Mouse (Mus musculus) stomach, postnatal 0 days (tissue): ENCODE measurements around the gene Chka. TPM values are rescaled to one million over a fixed set of nuclear protein-coding genes. Genes with fewer than 3 reads are reported as not detected.

Experiments
- ATAC-seq: fragments of 200-750 bp; cut with Nextera tagmentation; 2 replicates; pipeline ENCODE4 v1.8.0; 2017; ENCODE audit not compliant: low FRiP score, low TSS enrichment
- DNase-seq: peaks from one replicate; pipeline ENCODE4 v3.0.0-alpha.2; 2016; ENCODE audit warnings: low spot score
- H3K27ac ChIP-seq: fragments of 300-500 bp; sonication (generic); replicated peaks from 2 replicates; pipeline ENCODE4 v1.5.1; 2014; ENCODE audit warnings: mild to moderate bottlenecking, control low read depth
- H3K27me3 ChIP-seq: fragments of 300-500 bp; sonication (generic); 2 replicates; pipeline ENCODE4 v1.6.1; 2014; ENCODE audit warnings: low read length; ENCODE audit not compliant: control insufficient read depth, insufficient read depth
- H3K36me3 ChIP-seq: fragments of 300-500 bp; sonication (generic); 2 replicates; pipeline ENCODE4 v1.6.1; 2014; ENCODE audit warnings: low read length, mixed read lengths; ENCODE audit not compliant: control insufficient read depth, insufficient read depth
- H3K4me1 ChIP-seq: fragments of 300-500 bp; sonication (generic); replicated peaks from 2 replicates; pipeline ENCODE4 v1.6.1; 2014; ENCODE audit warnings: antibody characterized with exemption; ENCODE audit not compliant: control insufficient read depth, insufficient read depth
- H3K4me2 ChIP-seq: fragments of 300-500 bp; sonication (generic); replicated peaks from 2 replicates; pipeline ENCODE4 v1.6.1; 2014; ENCODE audit warnings: low read depth, mild to moderate bottlenecking, control low read depth, moderate library complexity
- H3K4me3 ChIP-seq: fragments of 300-500 bp; sonication (generic); 2 replicates; pipeline ENCODE4 v1.5.1; 2014; ENCODE audit warnings: low read depth, low read length, control low read depth
- H3K9ac ChIP-seq: fragments of 300-500 bp; sonication (generic); 2 replicates; pipeline ENCODE4 v1.6.1; 2014; ENCODE audit warnings: mild to moderate bottlenecking, low read length, control low read depth, mixed read lengths
- H3K9me3 ChIP-seq: fragments of 300-500 bp; sonication (generic); 2 replicates; pipeline ENCODE4 v1.6.1; 2016; ENCODE audit warnings: low read length; ENCODE audit not compliant: control insufficient read depth
- CTCF ChIP-seq: IDR thresholded peaks from 2 replicates; pipeline ENCODE4 v1.5.1; 2016; ENCODE audit warnings: antibody characterized with exemption, low read depth, mild to moderate bottlenecking, moderate library complexity
- EP300 ChIP-seq: optimal IDR thresholded peaks from 2 replicates; pipeline ENCODE3; 2016; ENCODE audit warnings: antibody characterized with exemption
- WGBS: fragments of 180-500 bp; shearing (Covaris S2); extraction: QIAGEN DNeasy Blood & Tissue Kit; methylation state at CpG from one replicate; pipeline ENCODE4 v1.1.7; 2014; 5-methylcytosine and 5-hydroxymethylcytosine counted together
- polyA plus RNA-seq: library from polyadenylated mRNA; unstranded; fragments of >200 nt; fragmentation: Nextera tagmentation; extraction: Ambion mirVana; gene quantifications from 2 replicates; pipeline ENCODE4 v1.2.1, GENCODE M21; 2015

Gene Chka
- polyA plus RNA-seq, 1 experiment from 2014 or later: 21.2 TPM

DNA sequence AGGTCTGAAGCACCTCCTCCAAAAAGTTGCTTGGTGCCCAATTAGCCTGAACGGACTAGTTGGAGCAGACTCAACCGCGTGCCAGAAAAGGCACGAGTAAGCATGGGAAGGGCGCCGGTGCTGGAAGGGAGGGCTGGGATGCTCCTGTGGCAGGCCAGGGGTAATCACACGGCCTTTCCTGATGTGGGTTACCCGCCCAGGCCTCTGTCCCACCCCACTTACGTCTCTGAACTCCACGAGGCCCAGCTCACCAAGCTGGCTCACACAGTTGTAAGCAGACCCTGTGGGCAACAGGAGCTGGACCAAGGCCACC is 52.7 kb downstream of the Chka start:
- H3K9me3 ChIP-seq: no peaks in the 10 kb centered on the region
- no peak overlapping the region for H3K27ac ChIP-seq
- H3K36me3 ChIP-seq: peaks cover 28% of the 10 kb centered on the region
- no peak overlapping the region for H3K9ac ChIP-seq
- peaks cover 14% of the 10 kb centered on the region; the same call in 1 of the 2 replicates for H3K4me1 ChIP-seq
- H3K4me3 ChIP-seq: no peak overlapping the region
- DNase-seq (no peak), ATAC-seq (no peak)
- peak overlapping the region; percentile 81 for H3K4me2 ChIP-seq
- H3K27me3 ChIP-seq: no peaks in the 10 kb centered on the region
- TF ChIP-seq CTCF: no peak
- no peak for TF ChIP-seq EP300
- WGBS: 73% methylated on average over 10 of the region's 10 CpGs

DNA sequence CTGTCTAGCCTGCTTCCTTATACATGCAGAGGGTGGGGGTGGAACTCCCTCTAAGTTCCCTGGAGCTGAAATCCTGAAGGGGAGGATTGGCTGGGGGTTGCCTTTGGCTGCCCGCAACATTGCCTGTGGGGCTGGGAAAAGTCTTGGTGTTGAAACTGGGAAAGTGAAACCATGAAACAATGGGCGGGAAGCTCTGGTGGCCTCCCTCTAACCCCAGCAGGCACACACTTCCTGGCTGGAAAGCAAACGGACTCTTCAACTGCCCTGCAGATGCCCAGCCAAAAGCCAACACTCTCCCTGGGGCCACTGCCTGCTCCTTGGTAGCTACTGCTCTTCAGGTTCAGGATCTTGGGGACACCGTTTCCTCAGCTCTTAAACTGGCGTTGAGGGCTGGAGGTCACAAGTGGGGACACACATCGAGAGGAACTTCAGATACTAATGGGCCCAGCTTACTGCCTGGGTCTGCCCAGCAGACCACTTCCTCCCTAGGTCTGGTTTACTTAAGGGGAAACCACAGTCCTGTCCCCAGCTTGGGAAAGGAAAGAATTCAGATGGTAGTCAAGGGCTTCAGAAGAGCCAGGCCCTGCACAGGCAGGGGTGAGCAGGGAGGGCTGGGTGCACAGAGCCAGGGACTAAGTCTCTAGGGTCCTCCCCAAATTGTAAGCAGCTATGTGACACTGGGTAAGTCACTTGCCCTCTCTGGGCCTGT is 53.8 kb downstream of the Chka start:
- Histone ChIP-seq H3K36me3 (peaks cover 34% of the 10 kb centered on the region), H3K9me3 (no peaks in the 10 kb centered on the region), H3K27ac (peak overlapping the region; percentile 88), H3K27me3 (no peaks in the 10 kb centered on the region), H3K4me2 (peak overlapping the region; percentile 81), H3K4me1 (peaks cover 14% of the 10 kb centered on the region; the same call in 1 of the 2 replicates), H3K9ac (peak overlapping the region; percentile 58), H3K4me3 (peak overlapping the region; percentile 64)
- whole genome bisulfite sequencing: 27% methylated on average over 6 of the region's 6 CpGs
- TF ChIP-seq CTCF (no peak), EP300 (no peak)
- peak; percentile 68 for DNase-seq
- peak; percentile 19; the same call in 1 of the 2 replicates for ATAC-seq

DNA sequence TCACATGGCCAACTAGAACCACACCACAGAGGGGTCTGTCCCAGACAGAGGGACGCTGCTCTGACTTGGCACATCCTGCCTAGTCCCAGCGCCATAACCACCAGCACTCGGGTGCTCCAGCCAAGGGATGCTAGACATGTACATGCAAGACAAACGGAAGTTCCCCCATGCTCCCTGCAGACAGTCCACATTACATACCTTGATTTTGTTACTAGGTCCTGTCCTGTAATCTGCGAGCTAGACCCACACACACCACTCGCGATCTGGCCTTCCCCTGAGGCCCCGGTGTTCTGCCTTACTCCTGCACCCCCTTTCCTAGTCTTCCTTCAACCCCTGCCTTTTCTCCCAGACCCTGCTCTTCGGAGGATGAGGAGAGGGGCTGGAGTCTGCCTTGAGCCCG is 54.8 kb downstream of the Chka start:
- DNase-seq (no peak), ATAC-seq (no peak)
- Histone ChIP-seq H3K36me3 (peaks cover 34% of the 10 kb centered on the region), H3K27ac (peak overlapping the region; percentile 75), H3K4me2 (peak overlapping the region; percentile 81), H3K27me3 (no peaks in the 10 kb centered on the region), H3K4me3 (peak overlapping the region; percentile 64), H3K4me1 (peaks cover 14% of the 10 kb centered on the region; the same call in 1 of the 2 replicates), H3K9me3 (no peaks in the 10 kb centered on the region), H3K9ac (peak overlapping the region; percentile 74)
- 24% methylated on average over 10 of the region's 10 CpGs for WGBS
- TF ChIP-seq CTCF: no peak
- no peak for TF ChIP-seq EP300

DNA sequence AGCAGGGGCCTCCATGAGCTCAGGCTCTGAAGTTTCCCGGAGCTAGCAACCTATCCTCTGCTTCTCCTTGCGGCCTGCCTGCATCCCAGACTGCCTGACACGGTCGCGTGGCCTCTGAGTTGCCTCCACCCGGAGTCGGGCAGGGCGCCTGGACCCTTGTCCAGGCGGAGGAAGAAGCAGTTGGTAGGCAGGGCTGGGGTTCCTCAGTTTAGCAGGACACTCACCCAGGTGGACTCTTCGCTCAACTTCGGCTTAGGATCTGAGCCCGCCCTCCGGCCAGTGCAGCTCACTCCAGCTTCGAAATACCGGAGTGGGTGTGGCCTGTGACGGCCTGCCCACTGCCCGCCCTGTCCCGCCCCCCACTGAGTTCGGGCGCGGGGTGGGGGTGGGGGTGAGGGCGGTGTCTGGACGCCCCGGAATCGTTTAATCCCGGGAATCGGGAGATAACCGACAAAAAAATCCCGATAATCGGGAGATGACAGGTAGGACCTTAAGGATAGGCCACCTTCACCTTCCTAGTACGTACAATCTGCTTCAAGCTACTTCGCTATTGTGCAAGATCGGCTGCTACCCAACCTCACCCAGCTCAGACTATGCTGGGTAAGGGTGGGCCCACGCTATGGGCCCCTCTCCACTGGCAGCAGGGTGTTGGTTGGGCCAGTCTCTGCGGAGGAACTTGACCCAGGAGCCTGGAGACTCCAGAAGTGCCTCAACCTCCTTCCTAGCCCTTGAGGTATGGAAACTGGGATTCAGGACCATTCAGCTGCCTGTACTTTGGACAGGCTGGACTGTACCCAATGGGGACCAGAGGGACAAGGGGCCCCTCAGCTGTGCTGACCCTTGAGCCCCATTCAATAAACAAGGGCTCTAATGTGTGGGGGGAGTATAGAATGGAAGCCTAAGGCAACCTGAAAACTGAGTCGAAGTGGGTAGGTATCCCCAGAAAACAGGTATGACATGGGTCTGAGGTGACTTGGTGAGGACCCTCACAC is 55.5 kb downstream of the Chka start, which contains the start of gene Tcirg1:
Gene Tcirg1 (minus strand): TSS at position 339 of the 992 bp plus-strand sequence.
- TF ChIP-seq EP300: no peak
- no peak for TF ChIP-seq CTCF
- H3K4me2 ChIP-seq: peak within 1 kb of the TSS; percentile 81
- no peaks in the 10 kb centered on the region for H3K9me3 ChIP-seq
- H3K9ac ChIP-seq: peak within 1 kb of the TSS; percentile 74
- ATAC-seq (peak; percentile 83), DNase-seq (peak; percentile 86)
- peaks cover 14% of the 10 kb centered on the region; the same call in 1 of the 2 replicates for H3K4me1 ChIP-seq
- no peaks in the 10 kb centered on the region for H3K27me3 ChIP-seq
- peaks cover 27% of the 10 kb centered on the region for H3K36me3 ChIP-seq
- H3K27ac ChIP-seq: peak within 1 kb of the TSS; percentile 75
- WGBS: 2% methylated on average over 36 of the region's 36 CpGs
- peak within 1 kb of the TSS; percentile 64 for H3K4me3 ChIP-seq

DNA sequence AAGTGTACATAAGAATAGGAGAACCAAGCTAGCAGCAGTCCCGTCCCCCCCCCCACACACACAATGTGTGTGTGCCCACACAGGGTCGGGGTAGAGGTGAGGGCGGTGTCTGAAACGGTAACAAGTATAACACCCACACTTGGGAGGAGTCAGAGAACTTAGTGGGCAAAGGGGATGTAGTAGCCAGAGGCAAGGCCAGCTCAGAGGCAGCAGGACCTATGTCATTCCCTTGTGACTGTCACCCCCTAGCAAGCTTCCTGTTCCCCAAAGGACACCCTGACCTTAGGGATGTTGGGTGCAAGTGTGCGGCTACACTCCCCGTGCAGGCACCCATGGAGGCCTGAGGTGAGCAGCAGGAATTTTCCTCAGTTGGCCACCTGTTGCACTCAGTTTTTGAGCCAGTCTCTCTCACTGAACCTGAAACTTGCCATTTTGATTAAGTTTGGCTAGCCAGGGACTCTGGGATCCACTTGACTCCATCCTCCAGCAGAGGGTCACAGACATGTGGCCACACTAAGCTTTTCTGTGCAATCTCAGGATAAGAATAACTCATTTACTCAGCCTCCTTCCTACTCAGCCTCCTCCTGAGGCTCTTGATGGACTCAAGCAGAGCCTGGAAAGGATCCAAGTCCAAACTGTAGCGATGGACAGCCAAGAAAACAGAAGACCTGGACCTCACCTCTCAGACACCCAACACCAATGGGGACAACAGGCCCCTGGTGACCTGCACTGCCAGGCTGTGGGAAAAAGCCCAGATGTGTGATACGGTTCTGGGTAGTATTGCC is 56.5 kb downstream of the Chka start:
- ATAC-seq (no peak), DNase-seq (no peak)
- no peaks in the 10 kb centered on the region for H3K27me3 ChIP-seq
- 0 out of 2 replicates have a peak overlapping the region, but pooled peaks have one; percentile 74 for H3K9ac ChIP-seq
- TF ChIP-seq EP300: no peak
- H3K27ac ChIP-seq: peak overlapping the region; percentile 65; the same call in 1 of the 2 replicates
- no peak overlapping the region; the same call in 1 of the 2 replicates for H3K4me3 ChIP-seq
- peak overlapping the region; percentile 81 for H3K4me2 ChIP-seq
- WGBS: 68% methylated on average over 8 of the region's 8 CpGs
- no peaks in the 10 kb centered on the region for H3K9me3 ChIP-seq
- peaks cover 14% of the 10 kb centered on the region; the same call in 1 of the 2 replicates for H3K4me1 ChIP-seq
- peaks cover 18% of the 10 kb centered on the region for H3K36me3 ChIP-seq
